10 mouse cellular contexts compared by ENCODE assay signal in genomic region chr12:104247553-104248002, GRCm38 (mm10). TPM values are rescaled to one million over a fixed set of nuclear protein-coding genes. Genes with fewer than 3 reads are reported as not detected.
DNase-seq lines count a peak whose midpoint lies in the region; ATAC-seq and TF ChIP-seq lines count a peak whose summit lies in the region.
"Had no signal": no experiment of that assay in that cellular context is flagged by ENCODE, and none has a peak within 500 bp of the region (broad histone marks: within the 10 kb centered on the region; RNA-seq: fewer than 3 reads in every experiment).

No protein-coding gene starts in this region.

- H3K27me3 ChIP-seq in liver, postnatal 0 days (ENCODE audit: insufficient read depth, low read length), result no peaks in the 10 kb centered on the region
- no peaks in the 10 kb centered on the region for H3K27me3 ChIP-seq in limb, embryonic 13.5 days
- H3K27me3 ChIP-seq in neural tube, embryonic 15.5 days (replicated peaks), result no peaks in the 10 kb centered on the region
- H3K27me3 ChIP-seq: lung, embryonic 15.5 days had no signal

- no peaks in the 10 kb centered on the region for H3K36me3 ChIP-seq in liver, postnatal 0 days (replicated peaks; ENCODE audit: insufficient read depth, low read length)
- no peaks in the 10 kb centered on the region for H3K36me3 ChIP-seq in limb, embryonic 13.5 days
- no peaks in the 10 kb centered on the region for H3K36me3 ChIP-seq in neural tube, embryonic 15.5 days
- H3K36me3 ChIP-seq: lung, embryonic 15.5 days had no signal

- no peaks in the 10 kb centered on the region for H3K9me3 ChIP-seq in liver, postnatal 0 days (ENCODE audit: low read length)
- H3K9me3 ChIP-seq in limb, embryonic 13.5 days, result no peaks in the 10 kb centered on the region
- H3K9me3 ChIP-seq in neural tube, embryonic 15.5 days (replicated peaks), result no peaks in the 10 kb centered on the region
- H3K9me3 ChIP-seq: lung, embryonic 15.5 days had no signal

- peak; percentile 78 for TF ChIP-seq EP300 in liver, postnatal 0 days (IDR thresholded peaks at IDR 0.05; ENCODE audit: low read depth)

- no peak overlapping the region for H3K4me3 ChIP-seq in liver, postnatal 0 days (ENCODE audit: low read depth, low read length)
- H3K4me3 ChIP-seq in limb, embryonic 13.5 days, result no peak overlapping the region
- H3K4me3 ChIP-seq in neural tube, embryonic 15.5 days (replicated peaks), result no peak overlapping the region
- H3K4me3 ChIP-seq: lung, embryonic 15.5 days had no signal

- H3K4me2 ChIP-seq in liver, postnatal 0 days (ENCODE audit: low read depth, low read length), result no peak overlapping the region
- no peak overlapping the region for H3K4me2 ChIP-seq in limb, embryonic 13.5 days (replicated peaks)
- no peak overlapping the region for H3K4me2 ChIP-seq in neural tube, embryonic 15.5 days
- H3K4me2 ChIP-seq: lung, embryonic 15.5 days had no signal

- no peaks in the 10 kb centered on the region for H3K4me1 ChIP-seq in liver, postnatal 0 days (ENCODE audit: insufficient read depth)
- H3K4me1 ChIP-seq in limb, embryonic 13.5 days, result no peaks in the 10 kb centered on the region
- H3K4me1 ChIP-seq in neural tube, embryonic 15.5 days, result peaks cover 13% of the 10 kb centered on the region
- H3K4me1 ChIP-seq: lung, embryonic 15.5 days had no signal

- no peak for DNase-seq in liver, postnatal 0 days
- no peak for DNase-seq in liver
- peak; percentile 46 for DNase-seq in embryo, embryonic 10.5 days (ENCODE audit: low spot score)
- no peak for DNase-seq in kidney, adult 18-20 months
- DNase-seq: cerebellum, postnatal 36 days; kidney, postnatal 36 days had no signal

- H3K27ac ChIP-seq in liver, postnatal 0 days (ENCODE audit: low read depth), result no peak overlapping the region
- no peak overlapping the region for H3K27ac ChIP-seq in limb, embryonic 13.5 days
- 0 out of 2 replicates have a peak overlapping the region, but pooled peaks have one; percentile 46 for H3K27ac ChIP-seq in neural tube, embryonic 15.5 days (replicated peaks)
- H3K27ac ChIP-seq: lung, embryonic 15.5 days had no signal

- ATAC-seq in liver, postnatal 0 days, result peak; percentile 38; the same call in 1 of the 2 replicates
- ATAC-seq in limb, embryonic 13.5 days (ENCODE audit: low FRiP score, low read depth), result peak; percentile 52
- ATAC-seq in neural tube, embryonic 15.5 days (ENCODE audit: low FRiP score), result peak; percentile 53; the same call in 1 of the 2 replicates
- ATAC-seq in CD4-positive, CD25-positive, alpha-beta regulatory T cell, adult 4 months, result no peak

- H3K9ac ChIP-seq in liver, postnatal 0 days (replicated peaks), result no peak overlapping the region
- H3K9ac ChIP-seq in limb, embryonic 13.5 days, result no peak overlapping the region
- H3K9ac ChIP-seq in neural tube, embryonic 15.5 days (replicated peaks), result no peak overlapping the region
- H3K9ac ChIP-seq: lung, embryonic 15.5 days had no signal

- no peak for TF ChIP-seq CTCF in liver, postnatal 0 days (IDR thresholded peaks at IDR 0.05; ENCODE audit: low read depth)

RNA-seq across cellular contexts. Expression of gene Serpina3g, which starts 11.5 kb away (rescaled TPM):
- polyA plus RNA-seq in liver, postnatal 0 days (2015; fragmentation: Nextera tagmentation; extraction: Ambion mirVana), result 18.2 and 21.9 TPM in 2 replicates
- 0.72 and 1.2 TPM in 2 replicates for polyA plus RNA-seq in limb, embryonic 13.5 days (2015; fragmentation: Nextera tagmentation; extraction: Ambion mirVana)
- polyA plus RNA-seq in neural tube, embryonic 15.5 days (2015; fragmentation: Nextera tagmentation; extraction: Ambion mirVana), result 3.8 and 17.8 TPM in 2 replicates
- polyA plus RNA-seq in CD4-positive, CD25-positive, alpha-beta regulatory T cell, adult 4 months (2017; shearing (Covaris generic)), result 100 to 1,000 TPM; 165 to 220 TPM

RNA-seq across cellular contexts. Expression of gene Serpina3i, which starts 15.3 kb away (rescaled TPM):
- polyA plus RNA-seq in liver, postnatal 0 days (2015; fragmentation: Nextera tagmentation; extraction: Ambion mirVana), result 0.44 and 0.95 TPM in 2 replicates
- polyA plus RNA-seq in limb, embryonic 13.5 days (2015; fragmentation: Nextera tagmentation; extraction: Ambion mirVana), result 0.59 and 0.70 TPM in 2 replicates
- polyA plus RNA-seq in neural tube, embryonic 15.5 days (2015; fragmentation: Nextera tagmentation; extraction: Ambion mirVana), result 0.23 and 4.6 TPM in 2 replicates
- polyA plus RNA-seq in CD4-positive, CD25-positive, alpha-beta regulatory T cell, adult 4 months (2017; shearing (Covaris generic)), result not detected

RNA-seq across cellular contexts. Expression of gene Serpina3f, which starts 33.2 kb away (rescaled TPM):
- polyA plus RNA-seq in liver, postnatal 0 days (2015; fragmentation: Nextera tagmentation; extraction: Ambion mirVana), result 2.5 and 4.1 TPM in 2 replicates
- not detected in 2 replicates for polyA plus RNA-seq in limb, embryonic 13.5 days (2015; fragmentation: Nextera tagmentation; extraction: Ambion mirVana)
- 0.10 and 0.40 TPM in 2 replicates for polyA plus RNA-seq in neural tube, embryonic 15.5 days (2015; fragmentation: Nextera tagmentation; extraction: Ambion mirVana)
- 10 to 100 TPM in 1 of 2 experiments, 1 to 10 TPM in 1; 7.0 to 13.5 TPM for polyA plus RNA-seq in CD4-positive, CD25-positive, alpha-beta regulatory T cell, adult 4 months (2017; shearing (Covaris generic))
